Mouse (Mus musculus): Measurements from ENCODE around the gene Maml2. TPM values are rescaled to one million over a fixed set of nuclear protein-coding genes. Genes with fewer than 3 reads are reported as not detected.

Maml2 gene
- polyA plus RNA-seq, 1 experiment = 12.3 TPM

- Histone ChIP-seq H3K4me1 (ENCODE audit: control insufficient read depth, insufficient read depth, low read length) (peaks cover 23% of the 10 kb centered on the region), H3K4me3 (replicated peaks; ENCODE audit: insufficient read depth, low read depth, low read length) (no peak overlapping the region), H3K27me3 (ENCODE audit: control insufficient read depth, insufficient read depth, low read length) (no peaks in the 10 kb centered on the region), H3K27ac (ENCODE audit: insufficient read depth, low read length) (no peak overlapping the region)
- WGBS = 91% methylated on average over 4 of the region's 4 CpGs
- TF ChIP-seq CTCF (IDR thresholded peaks at IDR 0.05; ENCODE audit: borderline replicate concordance, insufficient read depth, low read depth, low read length) (no peak), POLR2A (IDR thresholded peaks at IDR 0.05; ENCODE audit: borderline replicate concordance, insufficient read depth, low read length) (no peak)
- no peak for DNase-seq
Observed at GRCm38 (mm10) chr9:13505024-13505423, 207.3 kb downstream of the Maml2 start.

- Histone ChIP-seq H3K27ac (ENCODE audit: insufficient read depth, low read length) (no peak overlapping the region), H3K4me3 (replicated peaks; ENCODE audit: insufficient read depth, low read depth, low read length) (no peak overlapping the region), H3K4me1 (ENCODE audit: control insufficient read depth, insufficient read depth, low read length) (peaks cover 23% of the 10 kb centered on the region), H3K27me3 (ENCODE audit: control insufficient read depth, insufficient read depth, low read length) (no peaks in the 10 kb centered on the region)
- TF ChIP-seq CTCF (IDR thresholded peaks at IDR 0.05; ENCODE audit: borderline replicate concordance, insufficient read depth, low read depth, low read length) (no peak), POLR2A (IDR thresholded peaks at IDR 0.05; ENCODE audit: borderline replicate concordance, insufficient read depth, low read length) (no peak)
- WGBS = 73% methylated on average over 6 of the region's 6 CpGs
- no peak for DNase-seq
Observed at GRCm38 (mm10) chr9:13506956-13507821, 209.4 kb downstream of the Maml2 start.

GRCm38 (mm10) chr9:13507822-13508188, 210.0 kb downstream of the Maml2 start:
- 96% methylated on average over 9 of the region's 9 CpGs for WGBS
- Histone ChIP-seq H3K27ac (ENCODE audit: insufficient read depth, low read length) (no peak overlapping the region), H3K27me3 (ENCODE audit: control insufficient read depth, insufficient read depth, low read length) (no peaks in the 10 kb centered on the region), H3K4me1 (ENCODE audit: control insufficient read depth, insufficient read depth, low read length) (peaks cover 23% of the 10 kb centered on the region), H3K4me3 (replicated peaks; ENCODE audit: insufficient read depth, low read depth, low read length) (no peak overlapping the region)
- DNase-seq = no peak
- TF ChIP-seq CTCF (IDR thresholded peaks at IDR 0.05; ENCODE audit: borderline replicate concordance, insufficient read depth, low read depth, low read length) (no peak), POLR2A (IDR thresholded peaks at IDR 0.05; ENCODE audit: borderline replicate concordance, insufficient read depth, low read length) (no peak)

- Histone ChIP-seq H3K27me3 (ENCODE audit: control insufficient read depth, insufficient read depth, low read length) (no peaks in the 10 kb centered on the region), H3K27ac (ENCODE audit: insufficient read depth, low read length) (peak overlapping the region; percentile 17; the same call in 1 of the 2 replicates), H3K4me3 (replicated peaks; ENCODE audit: insufficient read depth, low read depth, low read length) (no peak overlapping the region), H3K4me1 (ENCODE audit: control insufficient read depth, insufficient read depth, low read length) (peaks cover 23% of the 10 kb centered on the region)
- peak; percentile 72 to 81 for DNase-seq
- 16% methylated on average over 6 of the region's 6 CpGs for WGBS
- no peak for TF ChIP-seq CTCF (IDR thresholded peaks at IDR 0.05; ENCODE audit: borderline replicate concordance, insufficient read depth, low read depth, low read length)
Observed at GRCm38 (mm10) chr9:13509751-13510150, 212.0 kb downstream of the Maml2 start.

- Histone ChIP-seq H3K27ac (ENCODE audit: insufficient read depth, low read length) (no peak overlapping the region), H3K27me3 (ENCODE audit: control insufficient read depth, insufficient read depth, low read length) (no peaks in the 10 kb centered on the region), H3K4me3 (replicated peaks; ENCODE audit: insufficient read depth, low read depth, low read length) (no peak overlapping the region), H3K4me1 (ENCODE audit: control insufficient read depth, insufficient read depth, low read length) (peaks cover 20% of the 10 kb centered on the region)
- 54% methylated on average over 5 of the region's 5 CpGs for WGBS
- DNase-seq = peak in 1 of 2 experiments; percentile 25
- TF ChIP-seq POLR2A (IDR thresholded peaks at IDR 0.05; ENCODE audit: borderline replicate concordance, insufficient read depth, low read length) (no peak), CTCF (IDR thresholded peaks at IDR 0.05; ENCODE audit: borderline replicate concordance, insufficient read depth, low read depth, low read length) (no peak)
Observed at GRCm38 (mm10) chr9:13510621-13511369, 213.0 kb downstream of the Maml2 start.

GRCm38 (mm10) chr9:13513135-13513534, 215.4 kb downstream of the Maml2 start:
- no peak overlapping the region for H3K27ac ChIP-seq (ENCODE audit: insufficient read depth, low read length)
- no peak for DNase-seq
- WGBS = 68% methylated on average over 5 of the region's 5 CpGs
- H3K4me3 ChIP-seq (replicated peaks; ENCODE audit: insufficient read depth, low read depth, low read length) = no peak overlapping the region
- TF ChIP-seq POLR2A (IDR thresholded peaks at IDR 0.05; ENCODE audit: borderline replicate concordance, insufficient read depth, low read length) = no peak
- TF ChIP-seq CTCF (IDR thresholded peaks at IDR 0.05; ENCODE audit: borderline replicate concordance, insufficient read depth, low read depth, low read length) = no peak
- H3K4me1 ChIP-seq (ENCODE audit: control insufficient read depth, insufficient read depth, low read length) = peaks cover 20% of the 10 kb centered on the region
- no peaks in the 10 kb centered on the region for H3K27me3 ChIP-seq (ENCODE audit: control insufficient read depth, insufficient read depth, low read length)

- DNase-seq = no peak
- TF ChIP-seq CTCF (IDR thresholded peaks at IDR 0.05; ENCODE audit: borderline replicate concordance, insufficient read depth, low read depth, low read length) = no peak
- TF ChIP-seq POLR2A (IDR thresholded peaks at IDR 0.05; ENCODE audit: borderline replicate concordance, insufficient read depth, low read length) = no peak
- Histone ChIP-seq H3K4me3 (replicated peaks; ENCODE audit: insufficient read depth, low read depth, low read length) (no peak overlapping the region), H3K27me3 (ENCODE audit: control insufficient read depth, insufficient read depth, low read length) (no peaks in the 10 kb centered on the region), H3K4me1 (ENCODE audit: control insufficient read depth, insufficient read depth, low read length) (peaks cover 10% of the 10 kb centered on the region), H3K27ac (ENCODE audit: insufficient read depth, low read length) (no peak overlapping the region)
Observed at GRCm38 (mm10) chr9:13514435-13514834, 216.7 kb downstream of the Maml2 start.

GRCm38 (mm10) chr9:13515976-13516375, 218.2 kb downstream of the Maml2 start:
- 82% methylated on average over 2 of the region's 2 CpGs for WGBS
- peaks cover 2% of the 10 kb centered on the region for H3K4me1 ChIP-seq (ENCODE audit: control insufficient read depth, insufficient read depth, low read length)
- no peak overlapping the region for H3K27ac ChIP-seq (ENCODE audit: insufficient read depth, low read length)
- H3K27me3 ChIP-seq (ENCODE audit: control insufficient read depth, insufficient read depth, low read length) = no peaks in the 10 kb centered on the region
- no peak for TF ChIP-seq POLR2A (IDR thresholded peaks at IDR 0.05; ENCODE audit: borderline replicate concordance, insufficient read depth, low read length)
- no peak for TF ChIP-seq CTCF (IDR thresholded peaks at IDR 0.05; ENCODE audit: borderline replicate concordance, insufficient read depth, low read depth, low read length)
- no peak overlapping the region for H3K4me3 ChIP-seq (replicated peaks; ENCODE audit: insufficient read depth, low read depth, low read length)
- no peak for DNase-seq
